Mouse (Mus musculus) lung, postnatal 36 days (tissue): ENCODE data around the gene Nedd9.
"Not testable (repeated sequence)": the region's sequence is repeated elsewhere in the genome, so short reads cannot be mapped to it uniquely, and the experiment has no call there.

Source experiments
- DNase-seq: peaks from one replicate; pipeline ENCODE4 v3.0.0; 2022; ENCODE audit warnings: mixed read lengths

The Nedd9 gene

GRCm38 (mm10) chr13:41368612-41369011 is 118.5 kb downstream of the Nedd9 start:
- DNase-seq = no peak

DNA sequence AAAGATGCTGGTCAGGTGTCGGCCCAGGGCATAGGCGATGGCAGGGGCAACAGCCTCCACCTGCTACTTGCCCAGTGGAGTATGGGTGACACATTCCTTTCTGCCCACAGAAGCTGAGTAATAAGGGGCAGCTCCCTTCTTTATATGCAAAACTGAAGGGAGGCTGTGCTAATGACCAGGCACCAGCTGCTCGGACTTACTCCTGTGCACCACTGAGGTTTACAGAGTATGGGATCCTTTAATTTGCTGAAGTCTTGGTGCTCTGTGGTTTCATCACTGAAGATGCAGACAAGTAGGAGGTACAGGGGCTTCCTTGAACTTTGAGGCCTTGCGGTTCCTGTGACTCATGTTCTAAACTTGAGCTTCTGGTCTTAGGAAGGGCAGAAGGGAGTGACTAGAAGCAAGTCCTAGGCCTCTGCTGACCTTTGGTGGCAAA is 120.0 kb downstream of the Nedd9 start:
- DNase-seq = no peak

GRCm38 (mm10) chr13:41366609-41367008 is 120.6 kb downstream of the Nedd9 start:
- not testable (repeated sequence) for DNase-seq

GRCm38 (mm10) chr13:41364273-41364672 is 122.9 kb downstream of the Nedd9 start:
- no peak for DNase-seq

DNA sequence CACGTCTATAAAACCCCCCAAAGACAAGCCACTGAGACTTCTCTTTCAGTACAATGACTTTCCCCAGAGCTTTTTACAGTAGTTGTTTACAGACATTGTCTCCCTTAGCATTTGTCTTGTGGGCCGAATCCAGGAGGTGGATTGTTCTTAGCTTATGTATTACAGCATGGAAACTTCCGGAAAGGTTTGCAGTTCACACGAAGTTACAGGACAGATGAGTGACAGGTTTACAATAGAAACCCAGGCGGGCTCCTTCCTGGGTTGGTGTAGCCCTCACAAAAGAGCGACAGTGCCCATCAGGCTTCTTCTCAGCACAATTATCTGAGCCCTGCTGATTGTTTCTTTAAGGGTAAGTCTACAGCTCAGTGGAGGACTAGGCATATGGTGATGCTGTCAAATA is 124.3 kb downstream of the Nedd9 start:
- no peak for DNase-seq

DNA sequence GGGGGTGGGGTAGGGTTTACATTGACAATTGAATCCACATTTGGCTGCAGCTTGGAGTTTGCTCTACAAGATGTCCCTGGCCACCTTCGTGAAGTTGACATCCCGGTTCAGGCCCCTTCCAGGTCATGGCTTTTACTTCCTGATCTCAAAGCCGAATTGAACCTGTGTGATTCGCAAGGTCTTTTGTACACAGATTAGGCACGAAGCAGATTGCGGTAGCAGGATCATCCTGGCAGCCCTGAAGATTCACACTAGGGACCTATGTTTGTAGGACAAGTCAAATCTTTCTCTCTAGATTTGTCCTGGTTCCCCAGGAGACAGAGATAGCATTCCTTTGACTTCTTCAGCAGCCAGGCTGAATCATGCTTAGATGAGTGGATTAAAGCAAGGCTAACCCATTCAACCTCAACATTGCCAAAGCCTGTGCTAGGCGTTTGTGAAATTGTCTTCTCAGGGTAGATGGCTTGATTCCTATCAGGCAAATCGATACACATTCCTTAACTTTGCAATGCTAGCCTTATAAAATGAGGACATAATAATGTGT is 126.8 kb downstream of the Nedd9 start:
- no peak for DNase-seq

GRCm38 (mm10) chr13:41359330-41360215 is 127.6 kb downstream of the Nedd9 start:
- DNase-seq = no peak

DNA sequence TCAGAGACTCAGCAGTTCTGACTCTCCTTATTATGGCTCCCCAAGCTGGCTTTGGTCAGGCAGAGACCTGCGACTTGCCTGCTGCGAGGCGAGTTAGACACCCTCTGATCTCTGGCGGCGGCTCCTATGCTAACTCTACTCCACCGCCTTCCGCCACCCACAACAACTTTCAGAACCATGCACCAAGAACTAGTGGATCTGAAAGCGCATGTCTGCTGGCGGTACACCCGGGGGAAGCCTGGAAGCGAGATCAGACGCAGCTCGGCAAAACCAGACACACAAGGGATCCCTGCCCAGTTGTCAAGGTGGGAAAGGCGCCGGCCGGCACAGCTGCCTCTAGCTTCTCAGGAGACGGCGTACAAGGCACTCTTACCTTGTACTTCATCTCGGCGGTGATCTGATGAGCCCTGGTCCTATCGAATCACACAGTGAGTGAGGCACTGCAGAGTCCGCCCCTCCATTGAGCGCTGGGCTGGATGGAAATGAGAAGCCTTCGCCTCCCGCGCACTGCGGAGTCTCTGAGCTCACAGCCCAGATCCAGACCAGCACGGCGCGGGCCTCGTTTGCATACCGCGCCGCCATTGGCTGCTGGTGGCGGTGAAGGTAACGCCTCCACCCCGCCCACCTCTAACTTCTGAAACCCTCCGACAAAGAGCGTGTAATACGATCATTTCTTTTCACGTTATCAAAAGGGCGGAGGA is 128.5 kb downstream of the Nedd9 start:
- peak; percentile 98 for DNase-seq

- no peak for DNase-seq
These were observed 129.2 kb downstream of the Nedd9 start for GRCm38 (mm10) chr13:41358009-41358408.

DNA sequence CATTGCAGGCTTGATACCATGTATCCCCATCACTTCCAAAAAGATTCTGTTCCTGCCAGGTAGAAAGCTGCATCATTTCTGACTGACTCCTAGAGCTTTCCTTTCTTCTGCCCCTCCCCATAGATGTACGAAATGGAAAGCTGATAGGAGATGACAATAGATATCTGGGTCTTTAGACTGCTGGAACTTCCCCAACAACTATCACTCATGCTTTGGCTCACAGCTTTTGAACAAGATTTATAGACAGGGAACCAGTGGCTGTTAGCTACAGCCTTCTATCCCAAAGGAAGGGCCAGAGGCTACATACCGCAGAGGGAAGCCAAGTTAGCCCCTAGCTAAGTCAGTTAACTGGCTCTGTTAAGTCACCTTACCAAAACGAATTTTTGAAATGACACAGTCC is 129.6 kb downstream of the Nedd9 start:
- no peak for DNase-seq

GRCm38 (mm10) chr13:41357161-41357560 is 130.0 kb downstream of the Nedd9 start:
- no peak for DNase-seq

- peak; percentile 82 for DNase-seq
These were observed 131.6 kb downstream of the Nedd9 start for GRCm38 (mm10) chr13:41355552-41355951.

GRCm38 (mm10) chr13:41354591-41354990 is 132.6 kb downstream of the Nedd9 start:
- no peak for DNase-seq

DNA sequence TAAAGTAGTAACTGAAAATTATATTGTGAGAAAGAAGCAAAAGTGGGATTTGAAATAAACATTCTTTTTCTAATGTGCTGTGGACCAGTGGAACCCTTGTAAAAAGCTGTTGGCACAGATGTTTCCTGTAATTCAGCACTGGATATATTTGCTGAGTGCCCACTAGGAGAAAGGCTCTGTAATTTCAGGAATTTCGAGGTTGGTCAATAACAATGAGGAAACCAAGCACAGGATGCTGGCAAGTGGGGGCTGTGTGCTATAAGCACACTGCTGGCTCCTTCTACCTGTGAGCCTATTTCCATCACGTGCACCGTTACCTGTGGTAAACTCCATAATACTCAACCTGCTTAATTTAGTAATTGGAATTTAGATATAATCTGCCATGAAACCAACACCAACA is 133.5 kb downstream of the Nedd9 start:
- DNase-seq = peak; percentile 63

- peak; percentile 71 for DNase-seq
These were observed 134.8 kb downstream of the Nedd9 start for GRCm38 (mm10) chr13:41352352-41352751.

GRCm38 (mm10) chr13:41350589-41350988 is 136.6 kb downstream of the Nedd9 start:
- no peak for DNase-seq

GRCm38 (mm10) chr13:41349770-41350169 is 137.4 kb downstream of the Nedd9 start:
- DNase-seq = no peak

GRCm38 (mm10) chr13:41345756-41346155 is 141.4 kb downstream of the Nedd9 start:
- peak; percentile 89 for DNase-seq

- peak; percentile 79 for DNase-seq
These were observed 141.9 kb downstream of the Nedd9 start for GRCm38 (mm10) chr13:41345306-41345705.

DNA sequence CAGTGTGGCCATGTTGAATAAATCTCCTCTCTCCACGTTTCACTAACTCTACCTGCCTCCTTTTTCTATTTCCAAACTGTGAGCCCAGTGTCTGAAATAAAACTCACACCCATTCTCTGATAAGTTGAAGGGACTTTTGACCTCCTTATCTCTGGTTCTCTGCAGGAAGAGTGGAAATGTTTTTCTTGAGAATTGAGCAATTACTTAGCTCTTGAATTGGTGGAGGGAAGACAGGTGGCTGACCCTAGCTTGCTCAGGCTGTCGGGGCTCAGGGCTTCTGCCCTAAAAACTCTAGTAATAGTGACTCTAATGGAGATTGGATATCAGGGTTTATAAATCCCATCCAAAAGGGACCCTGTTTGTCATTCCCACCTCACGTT is 143.3 kb downstream of the Nedd9 start:
- DNase-seq = no peak

GRCm38 (mm10) chr13:41343163-41343886 is 143.8 kb downstream of the Nedd9 start:
- peak; percentile 76 for DNase-seq

DNA sequence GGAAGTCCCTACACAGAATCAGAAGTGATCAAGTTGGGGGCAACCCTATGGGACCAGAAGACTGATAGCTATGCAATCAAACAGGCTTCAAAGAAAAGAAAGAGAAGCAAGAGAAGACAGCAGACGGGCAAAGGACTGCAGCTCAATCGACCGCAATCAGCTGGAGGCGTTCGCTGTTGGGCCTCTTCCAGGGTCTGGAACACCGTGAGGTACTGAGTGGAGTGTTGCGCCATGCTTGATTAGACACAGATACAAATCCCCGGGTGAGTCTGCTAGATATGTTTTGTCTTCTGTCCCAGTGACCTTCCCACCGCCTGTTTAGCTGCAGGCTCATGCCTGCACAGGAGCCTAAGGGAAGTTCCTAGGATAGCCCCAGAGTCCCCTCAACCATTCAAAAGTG is 145.7 kb downstream of the Nedd9 start:
- no peak for DNase-seq
